Mouse (Mus musculus) A20 (cell line): ENCODE measurements around the gene Cd300e.

Experiments
- DNase-seq: peaks from one replicate; pipeline ENCODE4 v3.0.0-alpha.2; 2011; ENCODE audit warnings: low read depth, low spot score

Cd300e gene

GRCm38 (mm10) chr11:115062077-115062476 lies at the start of gene Cd300e:
TSS of gene Cd300e (minus strand) at chr11:115062177.
- DNase-seq: no peak

GRCm38 (mm10) chr11:115110271-115110670 lies 48.3 kb upstream of the Cd300e start:
- DNase-seq: no peak

GRCm38 (mm10) chr11:115108176-115108575 lies 46.2 kb upstream of the Cd300e start:
- no peak for DNase-seq

GRCm38 (mm10) chr11:115107403-115107916 lies 45.5 kb upstream of the Cd300e start:
- peak; percentile 61 for DNase-seq

- peak; percentile 91 for DNase-seq
Observed at GRCm38 (mm10) chr11:115106638-115107037, 44.7 kb upstream of the Cd300e start.

- peak; percentile 83 for DNase-seq
Observed at GRCm38 (mm10) chr11:115104769-115105563, 43.0 kb upstream of the Cd300e start.

GRCm38 (mm10) chr11:115103470-115104413 lies 41.8 kb upstream of the Cd300e start:
- peak; percentile 98 for DNase-seq

GRCm38 (mm10) chr11:115102116-115102515 lies 40.1 kb upstream of the Cd300e start:
- DNase-seq: peak; percentile 88

- DNase-seq: no peak
Observed at GRCm38 (mm10) chr11:115101615-115102051, 39.7 kb upstream of the Cd300e start.

GRCm38 (mm10) chr11:115100741-115101140 lies 38.8 kb upstream of the Cd300e start:
- DNase-seq: no peak

GRCm38 (mm10) chr11:115100032-115100621 lies 38.1 kb upstream of the Cd300e start:
- peak; percentile 84 for DNase-seq

GRCm38 (mm10) chr11:115099241-115099840 lies 37.4 kb upstream of the Cd300e start:
- peak; percentile 86 for DNase-seq

GRCm38 (mm10) chr11:115098203-115098932 lies 36.4 kb upstream of the Cd300e start:
- DNase-seq: no peak

GRCm38 (mm10) chr11:115092140-115092539 lies 30.2 kb upstream of the Cd300e start:
- DNase-seq: no peak

GRCm38 (mm10) chr11:115091362-115091901 lies 29.5 kb upstream of the Cd300e start, which contains the start of gene Rab37:
TSS of gene Rab37 (plus strand) at chr11:115091431.
- no peak for DNase-seq

GRCm38 (mm10) chr11:115089853-115090252 lies 27.9 kb upstream of the Cd300e start:
- peak; percentile 54 for DNase-seq

GRCm38 (mm10) chr11:115086213-115086612 lies 24.2 kb upstream of the Cd300e start:
- DNase-seq: no peak

GRCm38 (mm10) chr11:115085064-115085463 lies 23.1 kb upstream of the Cd300e start:
- no peak for DNase-seq

- DNase-seq: no peak
Observed at GRCm38 (mm10) chr11:115084595-115084994, 22.6 kb upstream of the Cd300e start.
